Mouse (Mus musculus) testis, adult 2 months (tissue): ENCODE measurements around the gene Gm17651.

Experiments used
- CTCF ChIP-seq: fragments of 200-500 bp; IDR thresholded peaks from 2 replicates; pipeline ENCODE4 v1.5.1; 2012; ENCODE audit warnings: low read depth, mild to moderate bottlenecking, inconsistent platforms, low read length, moderate library complexity; ENCODE audit not compliant: control insufficient read depth, insufficient read depth, insufficient replicate concordance
- POLR2A ChIP-seq: fragments of 200-500 bp; IDR thresholded peaks from 2 replicates; pipeline ENCODE4 v1.6.1; 2012; ENCODE audit warnings: low read depth, mild to moderate bottlenecking, inconsistent platforms, low read length, moderate library complexity; ENCODE audit not compliant: control insufficient read depth

DNA sequence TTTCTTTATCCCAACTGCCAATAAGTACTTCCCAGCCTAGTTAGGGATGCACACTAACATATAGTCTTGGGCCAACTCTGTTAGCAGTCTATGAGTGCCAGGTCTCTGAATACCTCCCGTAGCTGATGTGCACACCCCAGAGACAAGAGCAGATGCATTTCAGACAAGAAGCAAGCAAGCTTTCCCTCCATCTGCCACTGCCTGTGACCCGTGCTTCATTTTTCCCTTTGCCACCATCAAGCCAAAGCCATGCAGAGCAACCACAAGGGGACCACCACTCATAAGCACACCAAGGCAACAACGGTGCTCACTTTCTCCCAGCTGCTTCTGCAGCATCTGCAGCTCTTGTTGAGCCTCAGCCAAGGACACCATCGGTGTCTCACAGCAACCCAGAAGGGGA, 32.1 kb upstream of the Gm17651 start:
- no peak for TF ChIP-seq CTCF
- TF ChIP-seq POLR2A = no peak
